Mouse (Mus musculus) left cerebral cortex, adult 2 months (tissue): ENCODE results near the gene Arl4d. TPM values are rescaled to one million over a fixed set of nuclear protein-coding genes. Genes with fewer than 3 reads are reported as not detected.
"Not testable (repeated sequence)": the region's sequence is repeated elsewhere in the genome, so short reads cannot be mapped to it uniquely, and the experiment has no call there.

Experiments
- DNase-seq, 2 experiments: peaks; one replicate each; pipeline ENCODE4 v3.0.0; 2021 to 2022; ENCODE audit warnings: low spot score in 2 of 2, mixed read lengths in 1 of 2; ENCODE audit errors: extremely low spot score in 1 of 2
- H3K27ac ChIP-seq: fragments of 200-600 bp; 2 replicates; pipeline ENCODE4 v1.8.1; 2022
- H3K4me3 ChIP-seq: fragments of 200-600 bp; 2 replicates; pipeline ENCODE4 v1.8.1; 2022
- CTCF ChIP-seq: fragments of 200-600 bp; IDR thresholded peaks from 2 replicates; pipeline ENCODE4 v1.8.1; 2022; ENCODE audit warnings: antibody characterized with exemption, mild to moderate bottlenecking, moderate library complexity
- intact Hi-C: fragments of 180-260 bp; cut with DNase I; formaldehyde crosslinking; loops from one replicate; pipeline ENCODE4 v1.15.1; 2025
- total RNA-seq, 2 experiments: library from RNA; stranded (reverse); gene quantifications; 2 replicates each; pipeline ENCODE4 v1.2.3; 2021

The Arl4d gene
- total RNA-seq, 2 experiments from 2014 or later: 33.5 to 50.4 TPM

GRCm38 (mm10) chr11:101657528-101657885 lies 7.8 kb upstream of the Arl4d start:
- intact Hi-C loops: no loop called here
- Histone ChIP-seq H3K4me3 (peak overlapping the region; percentile 36), H3K27ac (peak overlapping the region; percentile 99)
- DNase-seq: no peak
- no peak for TF ChIP-seq CTCF

- intact Hi-C loops: not testable (repeated sequence)
- peak overlapping the region; percentile 36 for H3K4me3 ChIP-seq
- DNase-seq: peak; percentile 76
- peak overlapping the region; percentile 99 for H3K27ac ChIP-seq
These were observed 7.2 kb upstream of the Arl4d start for GRCm38 (mm10) chr11:101657886-101658750.

DNA sequence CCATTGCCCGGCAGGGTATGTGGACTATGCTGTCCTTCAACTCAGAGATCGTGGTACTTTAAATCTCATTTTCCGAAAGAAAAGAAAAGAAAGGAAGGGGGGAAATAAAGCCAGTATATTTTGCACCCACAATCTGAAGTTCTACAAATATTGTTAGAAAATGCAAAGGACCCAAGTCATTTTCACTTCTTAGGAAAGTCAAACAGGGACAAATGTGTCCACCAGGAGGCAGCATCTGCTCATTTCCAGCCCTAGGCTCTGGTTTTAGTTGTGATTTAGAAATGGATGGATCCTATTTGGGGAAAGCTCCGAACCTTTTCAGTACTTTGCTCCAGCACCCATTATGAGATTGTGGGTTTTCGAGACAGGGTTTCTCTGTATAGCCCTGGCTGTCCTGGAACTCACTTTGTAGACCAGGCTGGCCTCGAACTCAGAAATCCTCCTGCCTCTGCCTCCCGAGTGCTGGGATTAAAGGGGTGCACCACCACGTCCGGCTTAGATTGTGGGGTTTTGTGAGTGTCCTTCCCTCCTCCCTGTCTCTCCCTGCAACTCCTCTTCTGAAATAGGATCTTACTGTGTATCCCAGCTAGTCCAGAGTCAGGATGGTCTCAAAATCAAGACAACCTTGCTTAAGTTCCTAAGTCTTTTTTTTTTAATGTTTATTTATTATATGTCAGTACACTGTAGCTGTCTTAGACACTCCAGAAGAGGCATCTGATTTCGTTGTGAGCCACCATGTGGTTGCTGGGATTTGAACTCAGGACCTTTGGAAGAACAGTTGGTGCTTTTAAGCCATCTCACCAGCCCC lies 6.4 kb upstream of the Arl4d start:
- TF ChIP-seq CTCF: peak; percentile 74
- peak overlapping the region; percentile 40 for H3K27ac ChIP-seq
- peak; percentile 54 to 60 for DNase-seq
- intact Hi-C loops: loop anchor here (1.0 kb wide), 1 partner anchor 73 kb away; the partner anchor contains the start of gene Dhx8
- H3K4me3 ChIP-seq: no peak overlapping the region

- no peak overlapping the region for H3K4me3 ChIP-seq
- no peak overlapping the region for H3K27ac ChIP-seq
- DNase-seq: no peak
- no peak for TF ChIP-seq CTCF
- intact Hi-C loops: no loop called here
These were observed 4.2 kb upstream of the Arl4d start for GRCm38 (mm10) chr11:101661191-101661590.

GRCm38 (mm10) chr11:101661786-101662185 lies 3.6 kb upstream of the Arl4d start:
- no peak for TF ChIP-seq CTCF
- H3K27ac ChIP-seq: no peak overlapping the region
- no peak for DNase-seq
- H3K4me3 ChIP-seq: no peak overlapping the region
- intact Hi-C loops: no loop called here

GRCm38 (mm10) chr11:101663229-101664027 lies 1.9 kb upstream of the Arl4d start:
- DNase-seq: no peak
- no peak overlapping the region for H3K4me3 ChIP-seq
- intact Hi-C loops: loop anchor here (2.0 kb wide), 1 partner anchor 37 kb away; no protein-coding TSS in a partner anchor
- no peak for TF ChIP-seq CTCF
- H3K27ac ChIP-seq: no peak overlapping the region

GRCm38 (mm10) chr11:101665636-101665992 lies 273 bp downstream of the Arl4d start:
- TF ChIP-seq CTCF: no peak
- intact Hi-C loops: loop anchor here (1.0 to 2.0 kb wide), 2 partner anchors 35 to 67 kb away; partner anchors contain the start of gene Dhx8
- peak overlapping the region; percentile 85 for H3K4me3 ChIP-seq
- DNase-seq: no peak
- peak overlapping the region; percentile 97 for H3K27ac ChIP-seq

- peak in 1 of 2 experiments; percentile 25 for DNase-seq
- intact Hi-C loops: no loop called here
- TF ChIP-seq CTCF: no peak
- peak overlapping the region; percentile 85 for H3K4me3 ChIP-seq
- peak overlapping the region; percentile 86 for H3K27ac ChIP-seq
These were observed 1.4 kb downstream of the Arl4d start for GRCm38 (mm10) chr11:101666626-101667345.

- intact Hi-C loops: loop anchor here (1.0 kb wide), 1 partner anchor 19 kb away; no protein-coding TSS in a partner anchor
- peak; percentile 45 to 58 for DNase-seq
These were observed 2.7 kb downstream of the Arl4d start for GRCm38 (mm10) chr11:101667871-101668532.

GRCm38 (mm10) chr11:101668546-101669261 lies 3.4 kb downstream of the Arl4d start:
- peak in 1 of 2 experiments; percentile 32 for DNase-seq
- TF ChIP-seq CTCF: no peak
- H3K4me3 ChIP-seq: peak overlapping the region; percentile 85
- intact Hi-C loops: loop anchor here (1.0 kb wide), 1 partner anchor 19 kb away; no protein-coding TSS in a partner anchor
- peak overlapping the region; percentile 86 for H3K27ac ChIP-seq

More at GRCm38 (mm10) chr11:101667871-101668532, 2.7 kb downstream of the Arl4d start:
- Histone ChIP-seq H3K4me3 (peak overlapping the region; percentile 85), H3K27ac (peak overlapping the region; percentile 86)
- TF ChIP-seq CTCF: no peak
